Mouse (Mus musculus): ENCODE data around the gene Nsl1. TPM values are rescaled to one million over a fixed set of nuclear protein-coding genes. Genes with fewer than 3 reads are reported as not detected.
A peak's percentile ranks its signal among the peaks of the same experiment; 100 is the strongest.
"Not testable (repeated sequence)": the region's sequence is repeated elsewhere in the genome, so short reads cannot be mapped to it uniquely, and the experiment has no call there.

Nsl1 gene
- total RNA-seq (2021), result 1 to 10 TPM in 1 of 2 experiments, under 1 TPM in 1; 0.60 to 1.2 TPM
- long read RNA-seq, experiment 1, full-length matches to known transcripts, result 3 of 3 reads
- long read RNA-seq, experiment 1, partial matches to known transcripts, result 0 of 3 reads
- long read RNA-seq, experiment 1, other reads (novel, unspliced or antisense), result 0 of 3 reads
- long read RNA-seq, experiment 2, full-length matches to known transcripts, result 4 of 4 reads
- long read RNA-seq, experiment 2, partial matches to known transcripts, result 0 of 4 reads
- long read RNA-seq, experiment 2, other reads (novel, unspliced or antisense), result 0 of 4 reads

DNA sequence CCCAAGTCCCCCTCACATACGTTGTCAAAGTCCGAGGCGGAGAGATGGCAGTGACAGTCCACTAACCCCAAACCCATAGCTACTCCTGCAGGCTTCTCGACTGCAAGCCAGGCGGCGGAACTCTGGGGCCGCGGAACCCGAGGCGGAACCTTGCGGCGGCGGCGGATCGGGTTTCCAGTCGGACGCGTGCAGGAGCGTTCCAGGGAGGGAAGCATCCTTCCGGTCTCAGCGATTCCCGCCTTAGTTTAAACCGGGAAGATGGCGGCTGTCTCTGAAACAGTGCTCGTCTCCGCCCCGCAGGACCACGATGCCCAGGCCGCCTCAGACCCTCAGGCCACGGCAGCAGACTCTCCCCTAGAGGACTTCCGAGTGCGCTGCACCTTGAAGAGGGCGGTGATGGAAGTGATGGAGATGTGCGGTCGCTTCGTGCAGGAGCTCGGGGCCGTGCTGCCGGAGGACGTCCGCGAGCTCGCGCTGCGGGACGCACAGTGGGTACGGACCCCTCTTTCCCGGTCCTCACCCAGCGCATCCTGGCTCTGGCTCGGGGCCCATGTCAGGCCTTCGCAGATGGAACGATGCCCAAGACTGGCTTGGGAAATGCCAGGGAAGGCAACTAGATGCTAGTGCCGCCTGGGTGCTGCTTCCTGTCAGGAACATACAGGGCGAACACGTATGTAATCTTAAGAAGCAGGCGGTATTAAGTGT is at the start of gene Nsl1, which contains the start of gene Tatdn3:
Gene Nsl1 (plus strand): TSS at position 232 of the 705 bp plus-strand sequence.
Gene Tatdn3 (minus strand): TSS at position 152 of the 705 bp plus-strand sequence.
- DNase-seq (ENCODE audit: low spot score in 2 of 2), result peak; percentile 92 to 94

- DNase-seq (ENCODE audit: low spot score in 2 of 2), result no peak
These were observed 48.5 kb upstream of the Nsl1 start for GRCm38 (mm10) chr1:191014271-191014670.

- no peak for DNase-seq (ENCODE audit: low spot score in 2 of 2)
These were observed 43.0 kb upstream of the Nsl1 start for GRCm38 (mm10) chr1:191019803-191020202.

DNA sequence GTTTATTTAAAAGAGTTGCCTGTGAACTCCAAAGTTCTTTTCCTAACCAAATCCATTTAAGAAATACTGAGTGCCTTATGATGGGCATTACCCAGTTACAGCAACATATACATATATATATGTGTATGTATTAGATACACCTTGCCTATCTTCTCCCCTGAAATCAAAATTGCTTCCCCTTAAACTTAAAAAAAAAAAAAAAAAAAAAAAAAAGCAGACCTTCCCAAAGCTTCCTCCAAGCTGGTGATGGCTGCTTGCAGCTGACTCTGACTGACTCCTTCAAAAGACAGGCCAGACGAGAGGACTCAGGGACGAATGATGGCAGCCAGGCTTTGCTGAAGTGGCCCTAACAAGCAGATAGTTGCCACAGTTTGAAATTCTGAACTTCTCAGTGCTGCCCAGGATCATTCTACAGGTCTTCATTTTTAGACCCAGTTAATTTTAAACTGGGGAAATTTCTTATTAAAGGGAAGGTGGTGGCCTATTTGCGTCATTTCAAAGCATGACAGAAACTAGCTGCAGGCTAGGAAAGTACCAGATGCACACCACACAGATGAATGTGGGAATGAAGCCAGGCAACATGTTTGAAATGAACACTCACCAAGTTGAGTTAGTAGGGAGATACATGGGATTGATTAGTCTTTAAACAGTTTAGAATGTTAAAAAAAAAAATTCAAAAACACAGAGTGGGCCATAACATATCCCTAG is 42.4 kb upstream of the Nsl1 start:
- peak; percentile 17 to 65 for DNase-seq (ENCODE audit: low spot score in 2 of 2)

GRCm38 (mm10) chr1:191021016-191021415 is 41.8 kb upstream of the Nsl1 start:
- peak; percentile 19 to 74 for DNase-seq (ENCODE audit: low spot score in 2 of 2)

GRCm38 (mm10) chr1:191023140-191023539 is 39.7 kb upstream of the Nsl1 start:
- no peak for DNase-seq (ENCODE audit: low spot score in 2 of 2)

DNA sequence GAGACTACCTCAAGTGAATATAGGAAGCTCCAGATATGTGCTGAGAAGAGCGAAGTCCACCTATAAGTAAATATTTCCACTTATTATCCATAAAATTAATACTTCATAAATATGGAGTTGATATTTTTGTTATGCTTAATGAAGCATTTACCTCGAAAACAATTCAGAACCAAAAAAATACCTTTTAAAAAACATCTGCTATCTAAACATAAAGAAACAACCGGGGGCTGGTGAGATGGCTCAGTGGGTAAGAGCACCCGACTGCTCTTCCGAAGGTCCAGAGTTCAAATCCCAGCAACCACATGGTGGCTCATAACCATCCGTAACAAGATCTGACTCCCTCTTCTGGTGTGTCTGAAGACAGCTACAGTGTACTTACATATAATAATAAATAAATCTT is 39.0 kb upstream of the Nsl1 start:
- not testable (repeated sequence) for DNase-seq (ENCODE audit: low spot score in 2 of 2)

DNA sequence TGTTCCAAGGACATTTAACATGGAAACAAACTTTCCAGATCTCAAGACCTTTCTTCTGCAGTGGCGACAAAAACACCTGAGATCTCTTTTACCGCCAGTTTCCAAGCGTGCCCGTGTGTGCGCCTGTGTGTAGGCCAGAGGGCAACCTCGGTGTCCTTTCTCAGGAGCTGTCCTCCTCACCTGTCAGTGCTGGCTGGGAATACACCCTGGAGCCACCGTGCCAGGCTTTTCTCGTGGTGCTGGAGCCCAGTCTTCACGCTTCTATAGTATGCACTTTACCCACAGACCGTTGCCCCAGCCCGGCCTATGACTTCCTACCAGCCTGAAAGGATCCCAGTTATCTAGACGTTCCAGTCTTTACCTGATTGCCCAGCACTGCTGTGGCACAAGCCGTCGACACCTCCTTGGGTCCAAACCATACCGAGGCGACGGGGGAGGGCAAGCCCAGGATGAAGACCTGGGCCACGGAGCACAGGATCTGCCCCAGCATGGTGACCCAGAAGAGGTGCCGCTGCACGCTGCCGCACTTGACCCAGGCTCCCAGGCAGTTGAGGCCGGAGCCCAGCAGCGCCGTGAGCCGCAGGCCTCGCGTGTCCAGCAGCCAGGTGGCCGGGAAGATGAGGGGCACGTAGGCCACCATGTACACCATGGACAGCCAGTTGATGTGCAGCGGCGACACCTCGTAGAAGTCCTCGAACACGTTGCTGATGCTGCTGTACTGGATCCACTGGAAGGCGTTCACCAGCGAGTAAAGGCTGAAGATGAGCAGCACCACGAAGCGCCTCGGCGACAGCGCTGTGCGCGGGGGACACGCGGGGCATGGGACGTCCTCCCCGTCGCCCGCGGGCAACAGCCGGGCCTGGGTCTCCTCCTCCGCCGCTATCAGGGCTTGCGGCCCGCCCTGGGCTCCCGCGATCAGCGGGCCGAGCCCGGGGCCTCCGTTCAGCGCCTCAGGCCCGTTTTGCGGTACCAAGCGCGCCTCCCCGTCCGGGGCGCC is 37.5 kb upstream of the Nsl1 start:
- peak in 1 of 2 experiments; percentile 33 for DNase-seq (ENCODE audit: low spot score in 2 of 2)

GRCm38 (mm10) chr1:191026021-191026713 is 36.6 kb upstream of the Nsl1 start, which contains the start of gene Flvcr1:
Gene Flvcr1, minus strand, starts transcription at chr1:191026158.
- DNase-seq (ENCODE audit: low spot score in 2 of 2), result peak; percentile 95 to 99

- no peak for DNase-seq (ENCODE audit: low spot score in 2 of 2)
These were observed 32.6 kb upstream of the Nsl1 start for GRCm38 (mm10) chr1:191030182-191030581.

GRCm38 (mm10) chr1:191030922-191031425 is 31.8 kb upstream of the Nsl1 start:
- DNase-seq (ENCODE audit: low spot score in 2 of 2), result not testable (repeated sequence)

DNA sequence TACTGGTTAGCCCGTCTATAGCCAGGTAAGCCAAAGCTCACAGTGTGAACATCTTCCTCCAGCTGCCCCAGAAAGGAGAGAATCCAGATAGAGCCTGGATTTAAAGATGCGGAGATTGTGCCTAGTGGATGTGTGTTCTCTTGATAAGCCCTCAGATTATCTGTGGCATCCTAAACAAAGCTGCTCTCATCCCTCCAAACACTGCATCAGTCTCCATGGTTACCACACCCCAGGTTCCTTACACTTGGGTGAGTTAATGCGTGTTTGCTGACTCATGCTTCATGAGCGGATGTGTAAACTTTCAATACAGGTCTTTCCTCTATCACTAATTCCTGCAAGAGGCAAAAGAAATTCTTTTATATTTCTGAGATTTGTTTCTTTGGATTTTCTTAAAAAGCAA is 27.2 kb upstream of the Nsl1 start:
- DNase-seq (ENCODE audit: low spot score in 2 of 2), result no peak

GRCm38 (mm10) chr1:191036554-191037334 is 26.1 kb upstream of the Nsl1 start, which contains the start of gene Spata45:
Gene Spata45, plus strand, starts transcription at chr1:191036639.
- no peak for DNase-seq (ENCODE audit: low spot score in 2 of 2)

GRCm38 (mm10) chr1:191037999-191038398 is 24.8 kb upstream of the Nsl1 start:
- no peak for DNase-seq (ENCODE audit: low spot score in 2 of 2)

GRCm38 (mm10) chr1:191041352-191041751 is 21.5 kb upstream of the Nsl1 start:
- DNase-seq (ENCODE audit: low spot score in 2 of 2), result no peak

DNA sequence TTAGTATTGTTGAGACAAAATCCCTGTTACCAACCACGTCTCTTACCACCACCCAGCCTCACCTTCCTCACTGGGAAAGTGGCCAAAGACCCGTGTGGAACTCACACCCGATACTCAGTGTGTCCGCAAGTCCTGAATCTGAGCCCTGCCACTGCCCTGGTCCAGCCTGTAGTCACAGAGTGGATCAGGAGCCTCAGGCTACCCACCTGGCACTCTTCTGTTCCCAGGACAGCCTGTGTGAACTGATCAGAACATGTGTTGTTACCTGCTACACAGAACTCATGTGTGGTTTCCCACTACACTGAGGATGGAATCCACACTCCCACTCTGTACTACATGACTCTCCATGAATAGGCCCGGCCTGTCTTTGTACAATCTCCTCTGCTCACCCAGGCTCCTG is 20.7 kb upstream of the Nsl1 start:
- DNase-seq (ENCODE audit: low spot score in 2 of 2), result no peak

- no peak for DNase-seq (ENCODE audit: low spot score in 2 of 2)
These were observed 20.1 kb upstream of the Nsl1 start for GRCm38 (mm10) chr1:191042688-191043087.

DNA sequence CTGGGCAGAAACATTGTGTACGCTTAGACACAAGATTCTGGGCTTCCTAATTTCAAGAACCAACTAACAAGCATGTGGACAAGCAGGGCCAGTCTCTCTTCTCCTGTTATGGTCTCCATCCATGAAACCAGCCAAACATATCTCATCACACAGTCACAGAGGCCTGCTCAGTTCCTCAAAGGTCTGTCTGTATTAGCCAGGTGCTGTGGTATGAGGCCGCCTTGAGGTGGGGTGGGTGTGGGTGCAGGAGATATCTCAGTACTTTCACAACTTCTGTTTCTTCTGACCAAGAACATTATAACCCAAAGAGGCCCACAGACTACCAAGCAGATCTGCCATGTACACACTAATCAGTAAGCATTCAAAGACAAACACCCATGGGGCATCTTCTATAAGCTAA is 17.5 kb upstream of the Nsl1 start:
- DNase-seq (ENCODE audit: low spot score in 2 of 2), result no peak

All from layer of hippocampus, postnatal 14 days (tissue).